Mouse (Mus musculus): ENCODE data around the gene Nppc. TPM values are rescaled to one million over a fixed set of nuclear protein-coding genes. Genes with fewer than 3 reads are reported as not detected.

Nppc gene
- total RNA-seq, 2 experiments from 2014 or later = not detected

Other genes starting within 250 kb of the Nppc start
- not detected in 2 replicates for gene Nmur1, start 244.3 kb downstream of the Nppc start, total RNA-seq (2015)
- gene Nmur1, start 244.3 kb downstream of the Nppc start, total RNA-seq (2017) = not detected in 2 replicates
- not detected in 2 replicates for gene Tex44, start 244.2 kb downstream of the Nppc start, total RNA-seq (2015)
- gene Tex44, start 244.2 kb downstream of the Nppc start, total RNA-seq (2017) = not detected in 2 replicates
- 3,234 and 3,618 TPM in 2 replicates for gene Ptma, start 143.8 kb downstream of the Nppc start, total RNA-seq (2015)
- 4,288 and 4,305 TPM in 2 replicates for gene Ptma, start 143.8 kb downstream of the Nppc start, total RNA-seq (2017)
- 33.6 and 38.8 TPM in 2 replicates for gene Pde6d, start 87.9 kb downstream of the Nppc start, total RNA-seq (2015)
- 14.3 and 17.2 TPM in 2 replicates for gene Pde6d, start 87.9 kb downstream of the Nppc start, total RNA-seq (2017)
- gene Cops7b, start 87.7 kb downstream of the Nppc start, total RNA-seq (2015) = 5.8 and 6.8 TPM in 2 replicates
- 11.8 and 30.3 TPM in 2 replicates for gene Cops7b, start 87.7 kb downstream of the Nppc start, total RNA-seq (2017)
- 6.7 and 9.8 TPM in 2 replicates for gene Dis3l2, start 33.2 kb upstream of the Nppc start, total RNA-seq (2015)
- 13.8 TPM in 2 replicates for gene Dis3l2, start 33.2 kb upstream of the Nppc start, total RNA-seq (2017)